Mouse (Mus musculus) limb, embryonic 14.5 days (tissue): ENCODE results near the gene Mrgprb5. TPM values are rescaled to one million over a fixed set of nuclear protein-coding genes. Genes with fewer than 3 reads are reported as not detected.
A peak's percentile ranks its signal among the peaks of the same experiment; 100 is the strongest.

Experiments
- ATAC-seq: fragments of 200-750 bp; cut with Nextera tagmentation; 2 replicates; pipeline ENCODE4 v1.8.0; 2017; ENCODE audit warnings: low read depth, moderate number of reproducible peaks, moderate TSS enrichment; ENCODE audit not compliant: low FRiP score
- DNase-seq: peaks from one replicate; pipeline ENCODE4 v3.0.0-alpha.2; 2015; ENCODE audit warnings: low spot score
- H3K27ac ChIP-seq: fragments of 300-500 bp; sonication (generic); replicated peaks from 2 replicates; pipeline ENCODE4 v1.5.1; 2014; ENCODE audit warnings: low read depth, mild to moderate bottlenecking, low read length, moderate library complexity, mixed read lengths
- H3K27me3 ChIP-seq: fragments of 300-500 bp; sonication (generic); 2 replicates; pipeline ENCODE4 v1.6.1; 2014; ENCODE audit warnings: low read length, mixed read lengths; ENCODE audit not compliant: control insufficient read depth, insufficient read depth
- H3K36me3 ChIP-seq: fragments of 300-500 bp; sonication (generic); 2 replicates; pipeline ENCODE4 v1.6.1; 2014; ENCODE audit warnings: mild to moderate bottlenecking, low read length, moderate library complexity, mixed read lengths; ENCODE audit not compliant: control insufficient read depth, insufficient read depth
- H3K4me1 ChIP-seq: fragments of 300-500 bp; sonication (generic); 2 replicates; pipeline ENCODE4 v1.6.1; 2014; ENCODE audit warnings: antibody characterized with exemption, low read length, mixed read lengths; ENCODE audit not compliant: control insufficient read depth, insufficient read depth
- H3K4me2 ChIP-seq: fragments of 300-500 bp; sonication (generic); replicated peaks from 2 replicates; pipeline ENCODE4 v1.6.1; 2014; ENCODE audit warnings: low read depth, mild to moderate bottlenecking, low read length, moderate library complexity; ENCODE audit not compliant: severe bottlenecking
- H3K4me3 ChIP-seq: fragments of 300-500 bp; sonication (generic); replicated peaks from 2 replicates; pipeline ENCODE4 v1.5.1; 2014; ENCODE audit warnings: low read length
- H3K9ac ChIP-seq: fragments of 300-500 bp; sonication (generic); 2 replicates; pipeline ENCODE4 v1.6.1; 2014; ENCODE audit warnings: mild to moderate bottlenecking, low read depth, low read length, moderate library complexity; ENCODE audit not compliant: severe bottlenecking
- H3K9me3 ChIP-seq: fragments of 300-500 bp; sonication (generic); 2 replicates; pipeline ENCODE4 v1.6.1; 2016; ENCODE audit warnings: low read length; ENCODE audit not compliant: control insufficient read depth
- POLR2A ChIP-seq: fragments of 200-500 bp; IDR thresholded peaks from 2 replicates; pipeline ENCODE4 v1.8.0; 2012; ENCODE audit warnings: inconsistent platforms, mild to moderate bottlenecking, moderate library complexity, borderline replicate concordance; ENCODE audit not compliant: insufficient read depth, insufficient read length; ENCODE audit errors: extremely low read depth
- WGBS: fragments of 180-500 bp; shearing (Covaris S2); extraction: QIAGEN DNeasy Blood & Tissue Kit; methylation state at CpG from one replicate; pipeline ENCODE4 v1.1.7; 2014; 5-methylcytosine and 5-hydroxymethylcytosine counted together
- polyA plus RNA-seq, 2 experiments: library from polyadenylated mRNA; depleted of rRNA in 1 of 2; stranded (reverse) in 1 of 2; unstranded in 1 of 2; fragments of >200 nt; fragmentation: Nextera tagmentation in 1 of 2; extraction: Ambion mirVana in 1 of 2; gene quantifications; 2 replicates each; pipeline versions ENCODE4 v1.2.1 to v1.2.3; 2012 to 2014

Gene Mrgprb5
- polyA plus RNA-seq (2012; rRNA removed) (not detected in 2 replicates), polyA plus RNA-seq (2014; fragmentation: Nextera tagmentation; extraction: Ambion mirVana) (not detected in 2 replicates)

GRCm38 (mm10) chr7:48168919-48169318 is at the start of gene Mrgprb5:
Mrgprb5 (minus strand) TSS chr7:48169019.
- DNase-seq = no peak
- no peak within 1 kb of the TSS for H3K9ac ChIP-seq
- H3K4me1 ChIP-seq = no peaks in the 10 kb centered on the region
- no peaks in the 10 kb centered on the region for H3K36me3 ChIP-seq
- no peaks in the 10 kb centered on the region for H3K27me3 ChIP-seq
- WGBS = 78% methylated on average over 2 of the region's 2 CpGs
- no peaks in the 10 kb centered on the region for H3K9me3 ChIP-seq
- no peak for ATAC-seq
- no peak within 1 kb of the TSS for H3K4me3 ChIP-seq
- H3K4me2 ChIP-seq = no peak within 1 kb of the TSS
- no peak within 1 kb of the TSS for H3K27ac ChIP-seq
- no peak for TF ChIP-seq POLR2A

DNA sequence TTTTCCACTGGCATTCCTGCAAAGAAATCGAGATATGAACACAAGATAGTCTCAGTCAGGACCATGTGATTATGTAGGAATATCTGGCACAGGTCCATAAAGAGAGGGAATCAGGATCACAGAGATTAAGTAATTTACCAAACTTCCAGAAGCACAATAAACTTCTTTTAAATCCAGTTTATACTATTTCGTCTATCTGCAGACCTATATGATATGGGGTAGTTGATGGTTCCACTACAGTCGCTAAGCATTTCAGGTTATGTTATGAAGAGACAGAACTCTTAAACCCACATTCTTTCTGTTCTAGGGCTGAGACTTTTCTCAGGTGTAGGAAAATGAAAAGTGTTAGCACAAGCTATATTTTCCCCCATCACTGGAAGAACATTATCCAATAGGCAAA is 30.4 kb upstream of the Mrgprb5 start, which contains the start of gene Mrgprb4:
Gene Mrgprb4 (minus strand): TSS at position 101 of the 400 bp plus-strand sequence.
- no peak for TF ChIP-seq POLR2A
- Histone ChIP-seq H3K9ac (no peak within 1 kb of the TSS), H3K4me1 (no peaks in the 10 kb centered on the region), H3K9me3 (0 out of 2 replicates have a peak, but pooled peaks cover 2% of the 10 kb centered on the region), H3K4me3 (no peak within 1 kb of the TSS), H3K36me3 (no peaks in the 10 kb centered on the region), H3K27ac (no peak within 1 kb of the TSS), H3K4me2 (no peak within 1 kb of the TSS), H3K27me3 (no peaks in the 10 kb centered on the region)
- DNase-seq (no peak), ATAC-seq (no peak)
- whole genome bisulfite sequencing = 89% methylated on average over 3 of the region's 3 CpGs

DNA sequence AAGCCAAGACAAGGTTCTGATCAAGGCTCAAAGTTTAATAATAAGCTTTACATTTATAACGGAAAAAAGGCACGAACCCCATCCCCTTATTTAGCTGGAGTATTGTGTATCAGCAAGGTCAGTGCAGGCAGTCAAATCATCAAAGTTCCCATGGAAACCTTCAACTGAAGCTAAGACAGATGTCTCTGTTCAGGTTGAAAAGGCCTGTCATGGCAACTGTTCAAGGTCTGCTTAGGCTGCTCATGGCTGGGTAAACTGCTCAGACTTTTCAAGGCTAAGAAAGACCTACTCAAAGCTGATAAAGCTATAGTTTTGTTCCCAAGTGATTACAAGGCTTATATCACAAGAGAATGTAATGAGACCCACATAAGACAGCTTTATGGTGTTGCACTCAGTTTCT is 1.3 kb downstream of the Mrgprb5 start:
- no peak overlapping the region for H3K4me2 ChIP-seq
- no peaks in the 10 kb centered on the region for H3K27me3 ChIP-seq

DNA sequence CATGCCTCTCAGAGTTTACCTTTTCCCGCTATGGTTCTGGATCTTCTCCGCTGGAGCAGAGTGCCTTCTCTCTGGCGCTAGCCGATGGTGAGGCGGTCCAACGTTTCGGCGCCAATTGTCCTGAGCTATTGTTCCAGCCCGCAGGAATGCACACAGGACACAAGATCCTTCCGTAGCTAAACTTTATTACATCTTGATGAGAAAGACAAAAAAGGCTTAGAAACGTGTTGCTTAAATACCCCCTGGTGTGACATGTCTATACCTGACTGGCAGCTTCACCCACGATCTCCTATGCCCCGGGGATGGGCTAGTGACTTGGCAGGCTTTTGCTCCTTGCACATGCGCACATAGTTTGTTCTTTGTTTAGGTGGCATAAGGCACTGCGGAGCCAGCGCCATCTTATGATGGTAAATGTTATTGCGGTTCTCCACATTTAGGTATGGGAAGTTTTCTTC is 30.5 kb downstream of the Mrgprb5 start:
- H3K9me3 ChIP-seq = no peaks in the 10 kb centered on the region
- 2% methylated on average over 17 of the region's 17 CpGs for WGBS
- DNase-seq (peak; percentile 92), ATAC-seq (peak; percentile 49)
- H3K4me1 ChIP-seq = no peaks in the 10 kb centered on the region
- H3K4me3 ChIP-seq = peak overlapping the region; percentile 59
- H3K27ac ChIP-seq = peak overlapping the region; percentile 94
- no peaks in the 10 kb centered on the region for H3K27me3 ChIP-seq
- H3K36me3 ChIP-seq = no peaks in the 10 kb centered on the region
- peak overlapping the region; percentile 87 for H3K9ac ChIP-seq
- TF ChIP-seq POLR2A = peak; percentile 59; the same call in 1 of the 2 replicates
- H3K4me2 ChIP-seq = peak overlapping the region; percentile 80

More for the DNA sequence above, 1.3 kb downstream of the Mrgprb5 start:
- DNase-seq = no peak
- H3K4me1 ChIP-seq = no peaks in the 10 kb centered on the region
- no peak for ATAC-seq
- no peak overlapping the region for H3K4me3 ChIP-seq
- no peaks in the 10 kb centered on the region for H3K9me3 ChIP-seq
- no peak for TF ChIP-seq POLR2A
- no peak overlapping the region for H3K27ac ChIP-seq
- H3K36me3 ChIP-seq = no peaks in the 10 kb centered on the region
- H3K9ac ChIP-seq = no peak overlapping the region
- 88% methylated on average over 2 of the region's 2 CpGs for WGBS

DNA sequence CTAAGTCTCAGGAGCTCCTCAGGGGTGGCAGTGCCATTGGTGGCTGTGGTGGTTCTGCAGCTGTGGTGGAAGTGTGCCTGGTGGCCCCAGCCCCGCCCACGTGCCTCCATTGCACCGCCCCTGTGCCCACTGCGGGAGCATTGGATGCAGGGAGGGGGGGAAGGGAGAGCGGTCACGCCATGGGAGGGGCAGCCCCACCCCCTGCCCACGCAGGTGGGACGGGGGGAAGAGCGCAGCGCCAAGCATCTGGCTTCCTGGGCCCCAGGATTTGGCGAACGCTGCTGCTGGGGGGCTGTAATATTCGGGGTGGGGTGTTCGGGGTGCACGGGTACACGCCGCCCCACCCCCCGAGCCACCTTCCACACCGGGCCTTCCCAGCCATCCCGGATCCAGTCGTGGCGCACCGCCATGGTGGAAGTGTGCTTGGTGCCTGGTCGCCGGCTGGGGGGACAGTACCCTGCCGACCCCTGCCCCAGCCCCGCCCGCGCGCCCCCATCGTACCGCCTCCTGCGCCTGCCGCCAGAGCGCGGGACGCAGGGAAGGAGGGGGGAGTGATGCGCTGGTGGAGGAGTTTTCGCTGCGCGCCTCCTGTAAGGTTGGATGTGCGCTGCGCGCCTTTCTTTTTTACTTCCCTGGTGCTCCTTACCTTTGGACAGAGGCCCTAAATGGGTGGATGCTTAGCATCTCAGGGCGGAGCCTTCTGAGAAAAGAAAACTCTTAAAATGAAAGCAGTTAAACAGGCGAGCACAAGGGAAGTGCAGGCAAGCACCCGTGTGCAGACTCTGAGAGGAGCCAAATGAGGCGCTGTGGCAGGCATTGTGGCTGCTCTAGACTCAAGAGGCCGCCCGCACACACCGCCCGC is 31.4 kb downstream of the Mrgprb5 start:
- Histone ChIP-seq H3K4me2 (peak overlapping the region; percentile 80), H3K27me3 (no peaks in the 10 kb centered on the region), H3K36me3 (no peaks in the 10 kb centered on the region), H3K9me3 (no peaks in the 10 kb centered on the region), H3K27ac (peak overlapping the region; percentile 94), H3K4me1 (no peaks in the 10 kb centered on the region), H3K9ac (peak overlapping the region; percentile 87), H3K4me3 (peak overlapping the region; percentile 59)
- peak; percentile 90 for ATAC-seq
- TF ChIP-seq POLR2A = peak; percentile 82; the same call in 1 of the 2 replicates
- 1% methylated on average over 40 of the region's 52 CpGs for WGBS
- peak; percentile 78 for DNase-seq
